Mouse (Mus musculus): ENCODE results near the gene Cyba. TPM values are rescaled to one million over a fixed set of nuclear protein-coding genes. Genes with fewer than 3 reads are reported as not detected.
A peak's percentile ranks its signal among the peaks of the same experiment; 100 is the strongest.

Gene Cyba
- total RNA-seq (2021), result 10 to 100 TPM; 10.0 to 10.2 TPM

- DNase-seq, result peak in 1 of 2 experiments; percentile 14
These were observed at the start of gene Cyba for GRCm38 (mm10) chr8:122432443-122433268. Gene Cyba (minus strand): TSS chr8:122432930.

DNA sequence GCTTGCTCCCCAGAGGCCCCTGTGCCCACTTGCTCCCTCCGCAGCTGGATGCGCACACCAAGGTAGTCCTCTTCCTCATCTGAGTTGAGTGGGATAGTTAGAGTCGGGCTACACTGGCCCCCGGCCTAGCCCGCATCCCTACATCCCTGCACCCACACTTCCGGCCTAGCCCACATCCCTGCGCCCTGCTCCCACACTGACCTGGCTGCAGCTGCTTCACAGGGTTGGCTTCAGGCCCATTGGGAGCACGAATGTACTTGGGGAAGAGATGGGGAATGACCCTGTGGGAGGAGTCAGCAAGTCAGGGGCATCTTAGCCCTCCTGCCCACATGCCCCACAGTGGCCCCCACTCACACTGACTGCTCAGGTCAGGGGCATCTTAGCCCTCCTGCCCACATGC is 49.7 kb upstream of the Cyba start:
- no peak for DNase-seq

DNA sequence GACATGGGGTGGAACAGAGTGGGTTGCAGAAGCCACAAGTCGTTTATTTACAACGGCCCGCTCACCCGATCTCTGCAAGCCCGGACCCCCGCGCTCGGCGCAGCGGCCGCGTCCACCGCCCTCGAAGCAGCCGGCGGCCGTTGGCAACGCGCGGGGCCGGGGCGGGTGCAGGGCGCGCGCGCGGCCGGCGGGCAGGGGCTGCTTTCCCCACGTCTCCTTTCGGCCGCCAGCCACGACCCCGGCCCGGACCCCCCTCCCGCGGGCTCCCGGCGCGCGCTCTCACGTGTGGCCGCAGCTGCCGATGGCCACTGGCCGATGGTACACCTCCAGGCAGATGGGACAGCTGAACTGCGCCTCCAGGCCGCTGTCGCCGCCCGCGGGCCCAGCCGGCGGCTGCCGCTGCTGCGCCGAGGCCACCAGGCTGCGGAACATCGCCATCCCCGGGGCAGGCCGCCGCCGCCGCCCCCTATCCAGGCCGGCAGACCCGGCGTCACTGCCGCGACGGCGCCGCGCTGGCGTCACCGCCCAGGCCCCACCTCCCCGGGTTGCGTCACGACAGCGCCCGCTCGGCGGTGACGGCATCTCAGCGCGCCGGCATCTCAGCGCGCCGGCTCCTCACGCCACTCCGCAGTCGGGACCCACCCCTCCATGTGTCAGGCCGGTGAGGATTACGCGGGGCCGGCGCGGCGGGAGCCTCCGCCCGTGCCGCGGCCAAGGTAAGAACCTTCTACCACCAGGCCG is 43.0 kb upstream of the Cyba start, which contains the start of the genes Rnf166 and Ctu2:
TSS of gene Rnf166 (minus strand) at position 485 of the 741 bp plus-strand sequence.
TSS of gene Ctu2 (plus strand) at position 564 of the 741 bp plus-strand sequence.
- DNase-seq, result peak; percentile 89 to 90

- peak in 1 of 2 experiments; percentile 25 for DNase-seq
These were observed 42.3 kb upstream of the Cyba start for GRCm38 (mm10) chr8:122474951-122475560.

DNA sequence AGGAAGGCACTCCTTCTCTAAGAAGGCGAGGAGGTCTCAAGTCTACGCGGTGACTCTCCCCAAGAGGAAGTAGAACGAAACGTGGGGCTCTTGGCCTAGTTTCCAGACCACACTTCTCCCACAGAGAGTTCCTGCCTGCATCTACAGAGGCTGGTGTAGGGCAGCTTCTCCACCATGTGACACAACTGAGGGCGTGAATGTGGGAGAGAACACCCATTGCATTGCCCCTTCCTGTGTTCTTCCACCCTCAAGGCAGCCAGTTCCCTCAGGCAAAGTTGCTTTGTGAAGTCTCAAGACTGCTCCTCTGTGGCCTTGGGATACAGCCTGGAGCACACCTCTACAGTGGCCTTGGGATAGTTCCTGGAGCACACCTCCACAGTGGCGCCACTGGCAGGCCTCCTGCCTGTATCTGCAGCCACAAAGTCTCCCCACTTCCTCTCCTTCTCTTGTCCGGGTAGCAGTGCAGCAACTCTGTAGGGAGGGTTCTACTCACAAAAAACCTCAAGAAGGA is 41.2 kb upstream of the Cyba start:
- DNase-seq, result no peak

DNA sequence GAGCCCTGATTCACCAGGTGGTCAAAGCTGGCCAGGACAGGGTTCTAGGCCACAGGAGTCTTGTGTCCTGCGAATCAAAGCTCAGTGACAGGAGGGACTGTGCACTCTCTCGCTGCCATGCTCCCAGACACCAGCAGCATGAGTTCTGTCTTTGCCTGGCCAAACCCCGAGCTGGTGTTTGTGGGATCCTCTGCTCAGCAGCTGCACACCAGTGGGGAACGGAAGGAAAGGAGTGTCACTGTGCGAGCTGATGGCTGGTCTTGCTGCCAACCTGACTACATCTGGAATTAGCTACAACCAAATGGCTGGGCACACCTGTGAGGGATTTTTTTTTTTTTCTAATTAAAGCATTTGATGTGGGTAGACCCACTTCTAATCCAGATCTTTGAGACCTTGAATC is 38.0 kb upstream of the Cyba start:
- DNase-seq, result no peak

- no peak for DNase-seq
These were observed 37.2 kb upstream of the Cyba start for GRCm38 (mm10) chr8:122469965-122470364.

DNA sequence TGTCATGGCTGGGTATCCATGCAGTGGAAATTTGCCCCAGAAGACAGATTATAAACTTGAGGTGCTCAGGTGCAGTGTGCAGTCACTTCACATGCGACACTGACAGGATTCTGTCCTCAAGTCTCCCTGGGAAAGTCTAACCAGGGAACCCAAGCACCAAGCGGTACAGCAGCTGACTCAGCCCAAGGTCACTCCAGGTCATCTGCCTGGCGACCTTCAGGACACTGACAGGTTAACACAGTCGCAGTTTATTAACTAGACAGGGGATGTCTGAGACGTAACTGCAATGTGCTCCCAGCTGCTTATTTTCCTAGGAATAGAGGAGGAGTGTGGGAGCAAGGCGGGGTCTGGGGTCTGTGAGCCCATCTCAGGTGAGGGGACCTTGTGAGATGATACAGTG is 36.7 kb upstream of the Cyba start:
- no peak for DNase-seq

DNA sequence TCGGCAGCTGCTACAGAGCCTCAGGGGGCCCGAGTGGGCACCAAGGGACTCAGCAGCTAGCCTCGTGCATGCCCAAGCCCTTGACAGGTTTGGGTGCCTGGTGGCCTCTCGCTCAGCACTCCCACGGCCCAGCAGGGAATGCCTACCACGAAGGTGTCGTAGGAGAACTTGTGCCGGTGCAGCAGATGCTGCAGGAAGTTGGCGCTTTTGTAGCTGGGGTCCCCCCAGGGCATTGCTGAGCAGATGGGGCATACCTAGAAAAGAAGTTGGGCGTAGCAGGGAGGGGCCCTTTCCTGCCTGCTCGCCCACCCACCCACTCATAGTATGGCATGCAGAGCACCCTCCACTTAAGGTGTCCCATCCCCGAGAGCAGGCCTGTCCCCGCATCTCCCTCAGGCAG is 35.1 kb upstream of the Cyba start:
- DNase-seq, result no peak

- DNase-seq, result no peak
These were observed 32.3 kb upstream of the Cyba start for GRCm38 (mm10) chr8:122464985-122465384.

GRCm38 (mm10) chr8:122463651-122464640 is 31.2 kb upstream of the Cyba start:
- no peak for DNase-seq

DNA sequence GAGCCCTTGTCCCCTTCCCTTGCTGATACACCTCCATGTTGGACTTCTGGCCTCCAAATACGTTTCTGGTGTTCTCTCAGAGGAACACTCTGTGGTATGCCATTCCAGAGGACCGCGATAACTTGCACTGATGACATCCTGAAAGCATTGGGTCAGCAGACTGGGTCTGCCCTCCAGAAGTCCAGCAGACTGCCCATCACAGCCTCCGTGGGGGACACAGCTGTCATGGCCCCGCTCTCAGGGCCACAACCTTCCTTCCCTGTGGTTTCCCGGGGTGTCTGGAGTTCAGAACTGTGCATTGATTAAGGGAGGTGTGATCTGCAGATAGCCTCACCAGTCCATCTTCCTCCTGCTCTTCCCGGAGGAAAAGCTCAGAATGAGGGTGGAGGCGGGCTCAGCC is 29.8 kb upstream of the Cyba start:
- DNase-seq, result no peak

DNA sequence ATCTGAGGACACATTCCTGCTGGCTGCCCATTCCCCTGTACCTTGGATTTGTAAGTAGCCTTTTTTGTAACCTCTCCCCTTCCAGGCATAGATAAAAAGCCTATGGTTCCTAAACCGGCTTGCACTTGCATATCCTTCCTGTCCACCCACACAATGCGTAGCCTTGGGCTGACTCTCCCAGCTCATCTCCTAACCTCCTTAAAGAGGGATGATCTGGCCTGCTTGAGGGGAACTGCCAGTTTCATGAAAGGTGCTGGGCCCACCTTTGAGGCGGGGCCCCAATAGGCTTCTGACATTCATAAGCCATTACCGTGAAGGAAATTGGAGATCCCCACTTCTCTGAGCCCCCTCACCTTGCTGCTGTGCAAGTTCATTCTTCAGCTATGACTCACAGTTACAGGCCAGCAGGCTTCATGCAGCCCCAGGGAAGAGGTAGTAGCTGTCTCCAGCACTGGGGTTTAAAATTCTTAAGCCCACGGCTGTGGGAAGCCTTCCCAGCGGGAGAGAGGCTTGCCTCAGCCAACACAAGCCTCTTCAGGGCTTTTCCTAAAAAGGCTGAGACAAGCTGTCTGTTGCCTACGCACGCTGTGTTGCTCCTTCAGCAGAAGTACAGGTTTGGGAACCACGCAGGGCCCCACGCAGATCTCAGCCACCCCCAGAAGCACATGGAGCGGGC is 28.9 kb upstream of the Cyba start:
- peak; percentile 48 to 53 for DNase-seq

- no peak for DNase-seq
These were observed 28.1 kb upstream of the Cyba start, which contains the start of gene Snai3 for GRCm38 (mm10) chr8:122460524-122461472. Gene Snai3 (minus strand): TSS chr8:122460733.

DNA sequence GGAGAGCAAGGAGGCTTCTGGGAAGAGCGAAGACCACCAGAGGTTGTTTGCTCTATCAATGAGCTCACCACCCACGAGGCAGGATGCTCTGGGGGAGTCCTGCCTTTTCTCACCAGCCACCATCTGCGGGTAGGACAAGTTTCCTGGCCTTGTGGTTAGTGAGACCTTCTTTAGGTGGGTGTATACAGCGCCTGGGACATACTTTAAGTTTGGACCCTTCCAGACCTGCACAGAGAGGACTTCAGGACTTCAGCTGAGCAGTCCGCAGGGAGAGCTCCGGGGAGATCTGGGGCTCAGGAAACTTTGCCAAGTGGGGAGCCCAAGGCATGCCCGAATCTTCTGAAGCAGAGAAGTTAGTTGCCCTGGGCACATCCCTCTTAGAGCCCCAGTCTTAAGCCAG is 27.3 kb upstream of the Cyba start:
- no peak for DNase-seq

- DNase-seq, result no peak
These were observed 26.6 kb upstream of the Cyba start for GRCm38 (mm10) chr8:122459218-122459900.

- DNase-seq, result no peak
These were observed 24.4 kb upstream of the Cyba start for GRCm38 (mm10) chr8:122457171-122457570.

DNA sequence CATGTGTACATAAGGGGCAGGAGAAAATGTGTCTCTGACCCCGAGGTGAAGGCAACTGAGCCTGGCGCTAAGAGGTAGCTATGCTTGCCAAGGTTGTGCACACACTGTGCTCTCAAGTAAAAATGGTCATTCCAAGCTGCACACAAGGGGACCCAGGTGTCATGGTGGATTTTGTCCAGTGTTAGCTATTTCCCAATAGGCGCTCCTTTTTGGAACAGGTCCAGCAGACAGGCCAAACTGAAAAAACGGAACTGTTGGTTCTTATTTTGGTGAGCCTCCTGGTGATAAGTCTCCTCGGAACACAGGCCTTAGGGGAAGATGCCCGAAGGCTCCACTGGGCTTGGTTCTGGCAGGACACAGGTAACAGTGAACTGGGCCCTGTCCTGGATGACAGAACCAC is 21.7 kb upstream of the Cyba start:
- DNase-seq, result no peak

GRCm38 (mm10) chr8:122452154-122452553 is 19.4 kb upstream of the Cyba start:
- DNase-seq, result no peak

Data from layer of hippocampus, postnatal 36 days (tissue).